Mouse (Mus musculus) neural tube, embryonic 14.5 days (tissue): ENCODE measurements around the gene Vpreb1. TPM values are rescaled to one million over a fixed set of nuclear protein-coding genes. Genes with fewer than 3 reads are reported as not detected.

Source experiments
- ATAC-seq: fragments of 200-750 bp; cut with Nextera tagmentation; 2 replicates; pipeline ENCODE4 v1.8.0; 2017; ENCODE audit warnings: low read depth, mild to moderate bottlenecking, moderate TSS enrichment, moderate library complexity
- H3K27ac ChIP-seq: fragments of 300-500 bp; sonication (generic); 2 replicates; pipeline ENCODE4 v1.5.1; 2014; ENCODE audit warnings: low read depth, mild to moderate bottlenecking, control low read depth, low read length, moderate library complexity, mixed read lengths
- H3K27me3 ChIP-seq: fragments of 300-500 bp; sonication (generic); 2 replicates; pipeline ENCODE4 v1.6.1; 2014; ENCODE audit warnings: low read length; ENCODE audit not compliant: control insufficient read depth, insufficient read depth
- H3K36me3 ChIP-seq: fragments of 300-500 bp; sonication (generic); 2 replicates; pipeline ENCODE4 v1.6.1; 2014; ENCODE audit warnings: low read length, mixed read lengths; ENCODE audit not compliant: control insufficient read depth, insufficient read depth
- H3K4me1 ChIP-seq: fragments of 300-500 bp; sonication (generic); 2 replicates; pipeline ENCODE4 v1.6.1; 2014; ENCODE audit warnings: low read length; ENCODE audit not compliant: control insufficient read depth, insufficient read depth
- H3K4me2 ChIP-seq: fragments of 300-500 bp; sonication (generic); 2 replicates; pipeline ENCODE4 v1.6.1; 2014; ENCODE audit warnings: mild to moderate bottlenecking, low read depth, low read length, control low read depth
- H3K4me3 ChIP-seq: fragments of 300-500 bp; sonication (generic); 2 replicates; pipeline ENCODE4 v1.5.1; 2014; ENCODE audit warnings: low read depth, low read length, control low read depth, mixed read lengths
- H3K9ac ChIP-seq: fragments of 300-500 bp; sonication (generic); replicated peaks from 2 replicates; pipeline ENCODE4 v1.6.1; 2014; ENCODE audit warnings: low read depth, mild to moderate bottlenecking, control low read depth, low read length, mixed read lengths
- H3K9me3 ChIP-seq: fragments of 300-500 bp; sonication (generic); 2 replicates; pipeline ENCODE4 v1.6.1; 2016; ENCODE audit warnings: low read length; ENCODE audit not compliant: control insufficient read depth
- WGBS: fragments of 180-500 bp; shearing (Covaris S2); extraction: QIAGEN DNeasy Blood & Tissue Kit; methylation state at CpG from one replicate; pipeline ENCODE4 v1.1.7; 2014; 5-methylcytosine and 5-hydroxymethylcytosine counted together
- polyA plus RNA-seq: library from polyadenylated mRNA; unstranded; fragments of >200 nt; fragmentation: Nextera tagmentation; extraction: Ambion mirVana; gene quantifications from 2 replicates; pipeline ENCODE4 v1.2.1, GENCODE M21; 2014

Gene Vpreb1
- polyA plus RNA-seq, 1 experiment from 2014 or later, result not detected

GRCm38 (mm10) chr16:16896382-16897055 is 25.9 kb upstream of the Vpreb1 start, which contains the start of gene Ppm1f:
TSS of gene Ppm1f (plus strand) at chr16:16896469.
- Histone ChIP-seq H3K4me1 (peaks cover 10% of the 10 kb centered on the region), H3K9ac (peak within 1 kb of the TSS; percentile 53)

GRCm38 (mm10) chr16:16896015-16896381 is 25.4 kb upstream of the Vpreb1 start:
- Histone ChIP-seq H3K4me1 (peaks cover 10% of the 10 kb centered on the region), H3K4me3 (no peak overlapping the region; the same call in 1 of the 2 replicates), H3K36me3 (peaks cover 10% of the 10 kb centered on the region), H3K4me2 (no peak overlapping the region), H3K27ac (no peak overlapping the region), H3K9ac (no peak overlapping the region), H3K27me3 (no peaks in the 10 kb centered on the region), H3K9me3 (no peaks in the 10 kb centered on the region)
- no peak; the same call in 1 of the 2 replicates for ATAC-seq
- WGBS, result 24% methylated on average over 4 of the region's 4 CpGs

More at GRCm38 (mm10) chr16:16896382-16897055, 25.9 kb upstream of the Vpreb1 start, which contains the start of gene Ppm1f:
- peak; percentile 94 for ATAC-seq
- no peaks in the 10 kb centered on the region for H3K9me3 ChIP-seq
- H3K4me3 ChIP-seq, result peak within 1 kb of the TSS; percentile 51
- peak within 1 kb of the TSS; percentile 70 for H3K27ac ChIP-seq
- no peaks in the 10 kb centered on the region for H3K27me3 ChIP-seq
- peak within 1 kb of the TSS; percentile 95 for H3K4me2 ChIP-seq
- 1% methylated on average over 29 of the region's 29 CpGs for WGBS
- peaks cover 6% of the 10 kb centered on the region for H3K36me3 ChIP-seq

GRCm38 (mm10) chr16:16892366-16892765 is 21.7 kb upstream of the Vpreb1 start:
- peaks cover 6% of the 10 kb centered on the region for H3K4me1 ChIP-seq
- no peak overlapping the region for H3K4me2 ChIP-seq
- H3K4me3 ChIP-seq, result no peak overlapping the region
- H3K27ac ChIP-seq, result no peak overlapping the region
- 94% methylated on average over 7 of the region's 7 CpGs for WGBS
- no peak for ATAC-seq
- H3K27me3 ChIP-seq, result no peaks in the 10 kb centered on the region
- H3K9me3 ChIP-seq, result no peaks in the 10 kb centered on the region
- no peak overlapping the region for H3K9ac ChIP-seq
- H3K36me3 ChIP-seq, result peaks cover 40% of the 10 kb centered on the region

- Histone ChIP-seq H3K4me2 (no peak overlapping the region), H3K4me1 (no peaks in the 10 kb centered on the region), H3K36me3 (peaks cover 73% of the 10 kb centered on the region), H3K27me3 (no peaks in the 10 kb centered on the region), H3K9me3 (no peaks in the 10 kb centered on the region), H3K4me3 (no peak overlapping the region), H3K27ac (no peak overlapping the region), H3K9ac (no peak overlapping the region)
- WGBS, result 93% methylated on average over 1 of the region's 1 CpGs
- ATAC-seq, result no peak
These were observed 17.7 kb upstream of the Vpreb1 start for GRCm38 (mm10) chr16:16888341-16888740.

GRCm38 (mm10) chr16:16879025-16879424 is 8.4 kb upstream of the Vpreb1 start:
- Histone ChIP-seq H3K4me1 (no peaks in the 10 kb centered on the region), H3K27ac (no peak overlapping the region), H3K9me3 (0 out of 2 replicates have a peak, but pooled peaks cover 3% of the 10 kb centered on the region), H3K4me2 (no peak overlapping the region), H3K27me3 (no peaks in the 10 kb centered on the region), H3K4me3 (no peak overlapping the region), H3K9ac (no peak overlapping the region), H3K36me3 (peaks cover 68% of the 10 kb centered on the region)
- no peak for ATAC-seq
- 93% methylated on average over 5 of the region's 5 CpGs for WGBS

GRCm38 (mm10) chr16:16870241-16870616 is 414 bp downstream of the Vpreb1 start:
- H3K36me3 ChIP-seq, result no peaks in the 10 kb centered on the region
- WGBS, result 35% methylated on average over 7 of the region's 7 CpGs
- peak overlapping the region; percentile 52 for H3K4me3 ChIP-seq
- H3K27me3 ChIP-seq, result no peaks in the 10 kb centered on the region
- H3K9ac ChIP-seq, result no peak overlapping the region
- peak; percentile 65 for ATAC-seq
- H3K4me1 ChIP-seq, result peaks cover 7% of the 10 kb centered on the region
- peak overlapping the region; percentile 88; the same call in 1 of the 2 replicates for H3K27ac ChIP-seq
- H3K4me2 ChIP-seq, result peak overlapping the region; percentile 64
- no peaks in the 10 kb centered on the region for H3K9me3 ChIP-seq

- no peak overlapping the region for H3K4me3 ChIP-seq
- 50% methylated on average over 4 of the region's 5 CpGs for WGBS
- H3K36me3 ChIP-seq, result no peaks in the 10 kb centered on the region
- H3K4me1 ChIP-seq, result no peaks in the 10 kb centered on the region
- H3K9ac ChIP-seq, result no peak overlapping the region
- no peak overlapping the region for H3K4me2 ChIP-seq
- no peak for ATAC-seq
- no peak overlapping the region for H3K27ac ChIP-seq
- no peaks in the 10 kb centered on the region for H3K27me3 ChIP-seq
- no peaks in the 10 kb centered on the region for H3K9me3 ChIP-seq
These were observed 4.7 kb downstream of the Vpreb1 start for GRCm38 (mm10) chr16:16865696-16866561.

- H3K36me3 ChIP-seq, result no peaks in the 10 kb centered on the region
- H3K4me2 ChIP-seq, result no peak overlapping the region
- ATAC-seq, result no peak
- H3K4me3 ChIP-seq, result no peak overlapping the region
- no peaks in the 10 kb centered on the region for H3K9me3 ChIP-seq
- no peaks in the 10 kb centered on the region for H3K27me3 ChIP-seq
- H3K27ac ChIP-seq, result no peak overlapping the region
- no peak overlapping the region for H3K9ac ChIP-seq
- no peaks in the 10 kb centered on the region for H3K4me1 ChIP-seq
These were observed 5.4 kb downstream of the Vpreb1 start for GRCm38 (mm10) chr16:16865217-16865616.

GRCm38 (mm10) chr16:16863978-16864377 is 6.7 kb downstream of the Vpreb1 start, which contains the start of gene Igll1:
TSS of gene Igll1 (minus strand) at chr16:16863985.
- H3K27ac ChIP-seq, result no peak within 1 kb of the TSS
- H3K36me3 ChIP-seq, result no peaks in the 10 kb centered on the region
- no peak for ATAC-seq
- WGBS, result 79% methylated on average over 2 of the region's 2 CpGs
- H3K4me1 ChIP-seq, result no peaks in the 10 kb centered on the region
- no peaks in the 10 kb centered on the region for H3K9me3 ChIP-seq
- no peak within 1 kb of the TSS for H3K4me3 ChIP-seq
- H3K9ac ChIP-seq, result no peak within 1 kb of the TSS
- no peak within 1 kb of the TSS for H3K4me2 ChIP-seq
- no peaks in the 10 kb centered on the region for H3K27me3 ChIP-seq
